Mouse (Mus musculus) kidney, adult 2 months (tissue): Measurements from ENCODE around the gene Cep152.

Experiments
- CTCF ChIP-seq: fragments of 200-500 bp; conservative IDR thresholded peaks from 2 replicates; pipeline ENCODE4 v1.5.1; 2011; ENCODE audit warnings: low read depth, mild to moderate bottlenecking, control low read depth, low read length, moderate library complexity, mixed read lengths; ENCODE audit not compliant: insufficient read depth, insufficient read length
- POLR2A ChIP-seq: fragments of 200-500 bp; IDR thresholded peaks from one replicate; pipeline ENCODE4 v1.6.1; 2011; ENCODE audit warnings: low read depth, low read length, control low read depth

DNA sequence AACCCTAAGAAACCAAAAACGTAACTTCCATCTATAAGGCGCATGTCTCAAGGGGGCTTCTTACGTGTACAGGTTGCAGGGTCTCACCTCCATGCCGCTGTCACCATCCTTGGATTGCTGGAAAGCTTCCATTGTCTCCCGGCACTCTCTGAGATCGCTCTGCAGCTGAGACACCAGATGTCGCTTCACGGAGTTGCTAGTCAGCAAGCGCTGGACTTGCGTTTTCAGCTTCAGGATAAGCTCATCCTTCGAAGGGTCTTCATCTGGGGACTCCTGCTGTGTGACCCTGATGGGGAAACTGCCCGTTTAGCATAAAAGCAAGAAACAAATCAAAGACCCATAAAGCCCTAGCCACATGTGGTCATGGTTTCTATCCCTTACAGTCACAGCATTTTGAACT lies 30.1 kb downstream of the Cep152 start:
- TF ChIP-seq POLR2A (no peak), CTCF (no peak)
